Mouse (Mus musculus): ENCODE data around the gene Pim1.

DNA sequence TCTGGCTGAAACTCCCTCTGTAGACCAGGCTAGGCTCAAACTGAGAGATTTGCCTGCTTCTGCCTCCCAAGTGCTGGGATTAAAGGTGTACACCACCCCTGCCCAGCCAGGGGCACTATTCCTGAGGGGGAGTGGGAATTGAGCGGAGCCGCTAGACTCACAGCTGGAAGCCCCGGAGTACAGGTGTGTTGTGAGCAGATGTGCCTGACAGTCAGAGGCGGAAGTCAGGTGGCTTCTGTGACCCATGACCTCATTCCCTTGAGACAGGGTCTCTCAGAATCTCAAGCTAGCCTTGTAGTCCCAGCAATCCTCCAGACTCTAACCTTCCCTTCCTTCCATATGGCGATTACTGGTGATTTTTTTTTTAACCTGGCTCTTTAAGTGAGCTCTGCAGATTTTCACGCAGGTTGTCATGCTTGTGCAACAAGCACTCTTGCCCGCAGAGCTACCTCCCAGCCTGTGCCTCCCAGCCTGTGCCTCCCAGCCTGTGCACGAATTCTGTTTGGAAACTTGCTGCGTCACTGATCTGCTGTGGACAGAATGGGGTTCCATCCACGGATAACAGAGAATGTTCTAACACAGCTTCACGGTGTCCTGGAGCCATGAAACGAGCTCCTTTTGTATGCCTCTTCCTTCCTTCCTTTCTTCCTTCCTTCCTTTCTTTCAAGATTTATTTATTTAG lies 18.5 kb downstream of the Pim1 start:
- TF ChIP-seq POLR2A (IDR thresholded peaks at IDR 0.05; ENCODE audit: insufficient read depth, low read length) (no peak), CTCF (IDR thresholded peaks at IDR 0.05; ENCODE audit: low read depth, low read length) (no peak)
